Mouse (Mus musculus): Measurements from ENCODE around the gene Cxcl16.
A peak's percentile ranks its signal among the peaks of the same experiment; 100 is the strongest.
"Not testable (repeated sequence)": the region's sequence is repeated elsewhere in the genome, so short reads cannot be mapped to it uniquely, and the experiment has no call there.

The Cxcl16 gene

GRCm38 (mm10) chr11:70459601-70460101 lies at the start of gene Cxcl16:
Gene Cxcl16, minus strand, starts transcription at chr11:70459984.
- no peak for DNase-seq (ENCODE audit: low spot score in 2 of 2)

- no peak for DNase-seq (ENCODE audit: low spot score in 2 of 2)
These were observed 47.3 kb upstream of the Cxcl16 start for GRCm38 (mm10) chr11:70506962-70507515.

- no peak for DNase-seq (ENCODE audit: low spot score in 2 of 2)
These were observed 46.6 kb upstream of the Cxcl16 start for GRCm38 (mm10) chr11:70506385-70506784.

GRCm38 (mm10) chr11:70504970-70505369 lies 45.2 kb upstream of the Cxcl16 start, which contains the start of gene Tm4sf5:
Gene Tm4sf5, plus strand, starts transcription at chr11:70505244.
- no peak for DNase-seq (ENCODE audit: low spot score in 2 of 2)

- DNase-seq (ENCODE audit: low spot score in 2 of 2): no peak
These were observed 42.2 kb upstream of the Cxcl16 start for GRCm38 (mm10) chr11:70502018-70502417.

- no peak for DNase-seq (ENCODE audit: low spot score in 2 of 2)
These were observed 40.7 kb upstream of the Cxcl16 start for GRCm38 (mm10) chr11:70500476-70500812.

GRCm38 (mm10) chr11:70499566-70500475 lies 40.0 kb upstream of the Cxcl16 start:
- no peak for DNase-seq (ENCODE audit: low spot score in 2 of 2)

GRCm38 (mm10) chr11:70489684-70490083 lies 29.9 kb upstream of the Cxcl16 start:
- no peak for DNase-seq (ENCODE audit: low spot score in 2 of 2)

GRCm38 (mm10) chr11:70489138-70489537 lies 29.4 kb upstream of the Cxcl16 start:
- peak in 1 of 2 experiments; percentile 8 for DNase-seq (ENCODE audit: low spot score in 2 of 2)

- no peak for DNase-seq (ENCODE audit: low spot score in 2 of 2)
These were observed 28.0 kb upstream of the Cxcl16 start for GRCm38 (mm10) chr11:70487816-70488215.

- no peak for DNase-seq (ENCODE audit: low spot score in 2 of 2)
These were observed 25.7 kb upstream of the Cxcl16 start for GRCm38 (mm10) chr11:70485498-70485897.

- DNase-seq (ENCODE audit: low spot score in 2 of 2): no peak
These were observed 15.2 kb upstream of the Cxcl16 start for GRCm38 (mm10) chr11:70474872-70475534.

GRCm38 (mm10) chr11:70473291-70473690 lies 13.5 kb upstream of the Cxcl16 start:
- not testable (repeated sequence) for DNase-seq (ENCODE audit: low spot score in 2 of 2)

GRCm38 (mm10) chr11:70472716-70473115 lies 12.9 kb upstream of the Cxcl16 start:
- no peak for DNase-seq (ENCODE audit: low spot score in 2 of 2)

GRCm38 (mm10) chr11:70469764-70470163 lies 10.0 kb upstream of the Cxcl16 start:
- DNase-seq (ENCODE audit: low spot score in 2 of 2): no peak

- no peak for DNase-seq (ENCODE audit: low spot score in 2 of 2)
These were observed 8.3 kb upstream of the Cxcl16 start for GRCm38 (mm10) chr11:70467902-70468619.

- DNase-seq (ENCODE audit: low spot score in 2 of 2): no peak
These were observed 6.0 kb upstream of the Cxcl16 start for GRCm38 (mm10) chr11:70465824-70466223.

GRCm38 (mm10) chr11:70465211-70465610 lies 5.4 kb upstream of the Cxcl16 start:
- DNase-seq (ENCODE audit: low spot score in 2 of 2): no peak

- DNase-seq (ENCODE audit: low spot score in 2 of 2): no peak
These were observed 4.2 kb upstream of the Cxcl16 start for GRCm38 (mm10) chr11:70463970-70464369.

GRCm38 (mm10) chr11:70458688-70459600 lies 840 bp downstream of the Cxcl16 start, which contains the start of gene Zmynd15:
Gene Zmynd15, plus strand, starts transcription at chr11:70459433.
- DNase-seq (ENCODE audit: low spot score in 2 of 2): no peak
